Mouse (Mus musculus) skeletal muscle tissue, adult 2 months (tissue): ENCODE data around the gene Gm4847.

Source experiments
- DNase-seq: peaks from one replicate; pipeline ENCODE4 v3.0.0-alpha.2; 2012; ENCODE audit warnings: low read depth, low spot score

The Gm4847 gene

GRCm38 (mm10) chr1:166647593-166647992 lies at the start of gene Gm4847:
Gene Gm4847, minus strand, starts transcription at chr1:166647693.
- no peak for DNase-seq

GRCm38 (mm10) chr1:166681745-166682144 lies 34.3 kb upstream of the Gm4847 start, which contains the start of gene Fmo9:
Gene Fmo9, minus strand, starts transcription at chr1:166681845.
- DNase-seq = no peak

- no peak for DNase-seq
Measured at GRCm38 (mm10) chr1:166669264-166669663, 21.8 kb upstream of the Gm4847 start.

- no peak for DNase-seq
Measured at GRCm38 (mm10) chr1:166660800-166661199, 13.3 kb upstream of the Gm4847 start.
